Mouse (Mus musculus): ENCODE measurements around the gene Znhit6. TPM values are rescaled to one million over a fixed set of nuclear protein-coding genes. Genes with fewer than 3 reads are reported as not detected.

Znhit6 gene
- polyA plus RNA-seq, 1 experiment from 2014 or later = 29.8 TPM

DNA sequence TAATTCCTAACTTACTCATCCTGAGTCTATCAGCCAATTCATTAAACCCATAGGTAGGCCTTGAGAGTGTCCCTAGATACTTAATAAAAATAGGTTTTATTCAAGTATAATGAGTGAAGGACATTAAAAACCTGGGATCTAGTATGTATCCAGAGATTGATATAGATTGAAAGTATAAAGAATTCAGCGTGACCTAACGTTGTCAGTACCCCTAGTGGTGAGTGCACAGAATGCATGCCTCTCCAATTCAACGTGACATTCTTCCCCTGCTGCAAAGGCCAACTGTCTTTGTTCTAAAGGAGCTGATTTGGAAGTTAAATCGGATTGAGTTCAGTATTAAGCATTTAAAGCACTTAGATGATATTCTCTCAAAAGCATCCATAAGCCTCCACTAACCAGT lies 36.7 kb downstream of the Znhit6 start:
- Histone ChIP-seq H3K9ac (no peak overlapping the region), H3K27me3 (replicated peaks) (no peaks in the 10 kb centered on the region), H3K4me1 (peaks cover 8% of the 10 kb centered on the region; the same call in 1 of the 2 replicates), H3K27ac (no peak overlapping the region), H3K36me3 (no peaks in the 10 kb centered on the region), H3K4me3 (replicated peaks) (no peak overlapping the region), H3K4me2 (no peak overlapping the region), H3K9me3 (no peaks in the 10 kb centered on the region)
- WGBS = 24% methylated on average over 4 of the region's 4 CpGs
- no peak for ATAC-seq (ENCODE audit: insufficient read depth, low FRiP score, low read depth)

DNA sequence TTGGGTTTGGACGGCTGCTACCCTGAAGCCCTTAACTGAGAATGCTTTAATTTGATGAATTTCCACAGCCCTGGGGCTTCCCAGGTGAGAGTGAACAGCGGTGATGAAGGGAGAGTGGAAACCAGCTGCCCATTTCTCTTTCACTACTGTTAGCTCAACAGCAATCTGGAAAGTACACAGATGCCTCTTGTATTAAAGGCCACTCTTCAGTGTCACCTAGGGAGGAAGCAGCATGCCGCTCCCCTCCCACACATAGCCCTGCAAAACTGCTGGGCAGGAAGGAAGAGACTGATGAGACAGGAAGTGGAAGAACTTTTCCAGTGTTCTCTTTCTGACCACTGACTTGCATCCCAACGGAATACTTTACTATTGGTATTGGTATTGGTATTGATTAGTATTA lies 37.2 kb downstream of the Znhit6 start:
- no peak for ATAC-seq (ENCODE audit: insufficient read depth, low FRiP score, low read depth)
- no peaks in the 10 kb centered on the region for H3K36me3 ChIP-seq
- H3K9ac ChIP-seq = no peak overlapping the region
- H3K4me3 ChIP-seq (replicated peaks) = no peak overlapping the region
- H3K27me3 ChIP-seq (replicated peaks) = no peaks in the 10 kb centered on the region
- WGBS = 76% methylated on average over 4 of the region's 4 CpGs
- no peaks in the 10 kb centered on the region for H3K9me3 ChIP-seq
- peaks cover 8% of the 10 kb centered on the region; the same call in 1 of the 2 replicates for H3K4me1 ChIP-seq
- H3K27ac ChIP-seq = no peak overlapping the region
- no peak overlapping the region for H3K4me2 ChIP-seq

DNA sequence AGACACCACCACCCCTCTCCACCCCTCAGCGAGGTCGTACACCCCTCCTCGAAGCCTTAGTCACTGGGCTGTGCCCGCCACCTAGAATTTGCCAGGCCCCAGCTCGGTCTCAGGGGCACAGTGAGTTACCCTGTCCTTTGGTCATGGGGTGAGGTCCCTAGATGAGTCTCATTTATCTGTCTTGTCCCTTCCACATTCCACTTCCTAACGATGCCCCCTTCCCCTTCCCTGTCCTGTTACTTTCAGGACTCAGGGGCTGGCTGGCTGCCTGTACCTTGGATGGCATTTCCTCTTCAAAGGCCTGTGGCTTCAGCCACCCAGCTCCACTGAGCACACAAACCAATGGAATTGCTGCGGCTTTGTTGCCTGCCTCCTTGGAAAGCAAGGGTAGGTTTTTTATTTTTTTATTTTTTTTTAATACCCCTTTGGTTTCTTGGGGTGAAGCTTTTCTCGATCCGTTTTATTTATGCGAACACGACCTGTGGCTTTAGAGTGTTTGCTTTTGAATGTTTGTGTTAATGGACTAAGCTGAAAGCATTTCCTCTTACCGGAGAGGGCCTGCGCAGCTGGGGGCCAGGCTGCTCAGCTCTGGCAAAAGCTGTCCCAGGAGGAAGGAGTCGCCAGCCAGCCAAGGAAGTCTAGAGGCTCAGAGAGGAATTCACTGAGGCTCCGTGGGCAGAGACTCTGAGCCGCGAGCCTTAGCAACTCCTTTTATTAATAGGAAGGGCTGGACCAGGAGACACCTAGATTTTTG lies 38.5 kb downstream of the Znhit6 start:
- Histone ChIP-seq H3K36me3 (no peaks in the 10 kb centered on the region), H3K27me3 (replicated peaks) (no peaks in the 10 kb centered on the region), H3K4me2 (peak overlapping the region; percentile 30), H3K27ac (peak overlapping the region; percentile 68), H3K9ac (no peak overlapping the region), H3K4me1 (peaks cover 8% of the 10 kb centered on the region; the same call in 1 of the 2 replicates), H3K9me3 (no peaks in the 10 kb centered on the region), H3K4me3 (replicated peaks) (no peak overlapping the region)
- peak; percentile 44; the same call in 1 of the 2 replicates for ATAC-seq (ENCODE audit: insufficient read depth, low FRiP score, low read depth)
- WGBS = 13% methylated on average over 17 of the region's 17 CpGs

DNA sequence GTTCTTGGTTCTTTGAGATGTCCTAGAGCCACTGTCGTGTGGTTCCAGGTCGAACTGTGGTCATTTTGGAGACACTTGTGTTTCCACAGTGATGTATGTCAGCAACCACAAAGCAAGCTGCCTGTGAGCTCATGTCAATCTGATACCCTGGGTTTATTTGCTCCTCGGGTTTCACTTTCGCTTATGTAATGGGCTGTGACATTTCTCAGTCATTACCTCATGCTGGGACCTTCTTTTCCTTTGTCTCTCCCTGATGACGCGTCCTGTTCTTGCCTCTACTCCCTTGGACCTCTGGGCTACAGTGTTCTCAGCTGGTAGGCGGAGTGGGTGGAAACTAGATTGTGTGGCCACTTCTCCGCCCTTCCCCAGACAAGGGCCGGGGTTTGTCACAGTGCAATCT lies 42.3 kb downstream of the Znhit6 start:
- Histone ChIP-seq H3K4me1 (peaks cover 8% of the 10 kb centered on the region; the same call in 1 of the 2 replicates), H3K4me2 (no peak overlapping the region), H3K27me3 (replicated peaks) (no peaks in the 10 kb centered on the region), H3K9me3 (no peaks in the 10 kb centered on the region), H3K27ac (no peak overlapping the region), H3K36me3 (no peaks in the 10 kb centered on the region), H3K9ac (no peak overlapping the region), H3K4me3 (replicated peaks) (no peak overlapping the region)
- 64% methylated on average over 9 of the region's 9 CpGs for WGBS
- ATAC-seq (ENCODE audit: insufficient read depth, low FRiP score, low read depth) = no peak

DNA sequence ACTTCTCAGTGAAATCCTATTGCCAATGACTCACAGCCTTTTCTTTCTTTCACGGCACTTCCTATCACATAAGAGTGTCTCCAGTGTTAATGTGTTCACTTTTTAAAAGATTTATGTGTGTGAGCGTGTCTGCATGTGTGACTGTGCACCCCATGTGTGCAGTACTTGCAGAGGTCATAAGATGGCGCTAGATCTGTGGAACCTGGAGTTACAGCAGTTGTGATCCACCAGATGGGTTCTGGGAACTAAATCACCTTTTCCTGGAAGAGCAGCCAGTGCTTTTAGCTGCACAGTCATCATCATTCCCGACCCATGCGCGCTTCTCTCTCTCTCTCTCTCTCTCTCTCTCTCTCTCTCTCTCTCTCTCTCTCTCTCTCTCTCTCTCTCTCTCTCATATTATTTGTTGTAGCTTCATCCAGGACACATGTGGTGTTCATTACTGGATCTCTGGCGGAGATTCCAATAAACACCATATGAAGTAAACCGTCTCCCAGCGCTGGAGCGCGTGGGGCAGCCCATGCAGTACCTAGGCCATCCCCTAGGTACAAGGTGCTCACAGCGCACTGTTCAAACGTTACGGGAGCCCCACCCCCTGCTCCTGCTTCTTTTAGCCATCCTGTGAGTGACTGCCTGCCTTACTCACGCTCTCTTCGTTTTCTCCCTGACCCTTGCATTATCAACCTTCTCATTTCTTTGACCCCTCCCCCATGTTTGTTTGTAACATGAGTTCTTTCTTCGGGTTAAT lies 43.8 kb downstream of the Znhit6 start:
- Histone ChIP-seq H3K36me3 (no peaks in the 10 kb centered on the region), H3K4me3 (replicated peaks) (no peak overlapping the region), H3K4me1 (no peaks in the 10 kb centered on the region), H3K27me3 (replicated peaks) (no peaks in the 10 kb centered on the region), H3K9me3 (no peaks in the 10 kb centered on the region), H3K9ac (no peak overlapping the region), H3K4me2 (no peak overlapping the region), H3K27ac (no peak overlapping the region)
- ATAC-seq (ENCODE audit: insufficient read depth, low FRiP score, low read depth) = no peak
- WGBS = 88% methylated on average over 17 of the region's 17 CpGs

DNA sequence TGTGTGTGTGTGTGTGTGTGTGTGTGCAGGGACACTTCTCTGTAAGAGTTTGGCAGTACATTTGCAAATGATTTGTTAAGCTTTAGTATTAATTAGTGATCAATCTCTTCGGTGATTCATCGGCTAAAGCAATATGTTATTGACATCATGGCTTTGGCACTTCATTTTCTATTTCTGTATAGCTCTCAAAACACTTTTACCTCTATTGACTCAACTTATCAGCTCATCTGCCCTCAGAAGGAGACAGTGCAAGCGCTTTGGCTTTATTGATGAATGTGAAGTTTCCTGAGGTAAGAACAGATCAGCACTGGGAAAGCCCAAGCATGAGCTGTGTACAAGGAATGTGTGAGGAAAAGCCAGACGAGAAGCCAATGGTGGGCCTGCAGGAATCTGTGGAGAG lies 45.2 kb downstream of the Znhit6 start:
- no peak overlapping the region for H3K4me3 ChIP-seq (replicated peaks)
- H3K4me2 ChIP-seq = no peak overlapping the region
- H3K4me1 ChIP-seq = no peaks in the 10 kb centered on the region
- no peaks in the 10 kb centered on the region for H3K36me3 ChIP-seq
- no peaks in the 10 kb centered on the region for H3K9me3 ChIP-seq
- WGBS = 73% methylated on average over 4 of the region's 4 CpGs
- H3K27ac ChIP-seq = no peak overlapping the region
- no peak overlapping the region for H3K9ac ChIP-seq
- no peak for ATAC-seq (ENCODE audit: insufficient read depth, low FRiP score, low read depth)
- H3K27me3 ChIP-seq (replicated peaks) = no peaks in the 10 kb centered on the region

DNA sequence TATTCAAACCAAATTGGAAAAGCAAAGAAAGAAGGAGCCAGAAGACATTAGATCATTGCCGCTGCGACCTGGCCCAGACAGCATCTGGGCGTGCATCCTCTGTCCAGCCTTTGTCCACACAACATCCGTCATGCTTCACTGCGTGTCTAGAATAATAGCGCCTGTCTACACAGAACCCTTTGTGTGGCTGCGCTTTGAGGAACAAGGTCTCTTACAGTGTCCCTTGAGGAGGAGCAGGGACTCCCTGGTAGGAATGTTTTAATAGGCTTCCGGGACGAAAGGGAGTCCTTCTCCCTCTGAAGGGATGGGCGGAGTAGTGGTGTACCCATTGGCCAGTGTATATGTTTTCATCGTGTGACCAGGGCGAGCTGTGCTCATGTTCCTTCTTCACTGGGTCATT lies 47.0 kb downstream of the Znhit6 start:
- Histone ChIP-seq H3K27ac (no peak overlapping the region), H3K4me2 (no peak overlapping the region), H3K9ac (no peak overlapping the region), H3K9me3 (no peaks in the 10 kb centered on the region), H3K4me3 (replicated peaks) (no peak overlapping the region), H3K27me3 (replicated peaks) (no peaks in the 10 kb centered on the region), H3K4me1 (no peaks in the 10 kb centered on the region), H3K36me3 (no peaks in the 10 kb centered on the region)
- WGBS = 70% methylated on average over 12 of the region's 12 CpGs
- no peak for ATAC-seq (ENCODE audit: insufficient read depth, low FRiP score, low read depth)

DNA sequence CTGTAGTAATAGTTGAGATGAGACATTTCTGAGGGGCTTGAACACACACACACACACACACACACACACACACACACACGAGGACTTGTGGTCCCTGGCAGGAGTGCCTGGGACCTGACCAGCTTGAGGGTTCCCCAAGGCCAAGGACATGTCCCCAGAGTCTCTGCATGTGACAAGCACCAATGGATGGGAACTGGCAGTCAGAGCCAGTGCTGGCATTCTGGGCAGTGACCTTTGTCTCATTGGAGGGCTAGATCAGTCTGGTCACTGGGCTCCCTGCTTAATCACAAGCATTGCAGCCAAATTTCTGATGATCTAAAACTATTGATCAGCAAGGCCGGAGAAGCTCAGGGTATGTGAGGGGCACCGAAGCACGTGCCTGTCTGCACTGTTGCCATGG lies 48.8 kb downstream of the Znhit6 start:
- WGBS = 84% methylated on average over 4 of the region's 4 CpGs
- Histone ChIP-seq H3K27me3 (replicated peaks) (no peaks in the 10 kb centered on the region), H3K27ac (no peak overlapping the region), H3K4me2 (no peak overlapping the region), H3K36me3 (no peaks in the 10 kb centered on the region), H3K4me1 (no peaks in the 10 kb centered on the region), H3K4me3 (replicated peaks) (no peak overlapping the region), H3K9ac (no peak overlapping the region), H3K9me3 (no peaks in the 10 kb centered on the region)
- no peak for ATAC-seq (ENCODE audit: insufficient read depth, low FRiP score, low read depth)

DNA sequence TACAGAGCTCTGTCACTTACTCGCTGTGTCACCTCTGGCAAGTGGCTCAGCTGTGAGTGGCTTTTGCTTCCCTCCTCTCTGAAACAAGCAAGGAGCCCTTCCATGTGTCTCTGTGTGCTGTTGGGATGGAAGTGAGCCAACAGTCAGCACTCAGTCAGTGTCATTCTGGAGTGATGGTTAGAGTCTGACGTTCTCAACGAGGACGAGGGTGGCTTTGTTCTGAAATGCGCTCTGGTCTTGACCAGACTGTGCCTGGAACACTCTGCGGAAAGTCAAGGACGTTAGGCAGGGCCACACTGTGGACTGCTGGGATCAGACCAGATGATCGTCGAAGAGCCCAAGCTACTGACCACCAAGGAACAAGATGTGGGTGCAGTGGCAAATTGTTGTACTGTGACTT lies 49.5 kb downstream of the Znhit6 start:
- Histone ChIP-seq H3K4me3 (replicated peaks) (no peak overlapping the region), H3K36me3 (no peaks in the 10 kb centered on the region), H3K9ac (no peak overlapping the region), H3K27me3 (replicated peaks) (no peaks in the 10 kb centered on the region), H3K4me2 (no peak overlapping the region), H3K9me3 (no peaks in the 10 kb centered on the region), H3K27ac (no peak overlapping the region), H3K4me1 (no peaks in the 10 kb centered on the region)
- ATAC-seq (ENCODE audit: insufficient read depth, low FRiP score, low read depth) = no peak
- WGBS = 75% methylated on average over 9 of the region's 9 CpGs

DNA sequence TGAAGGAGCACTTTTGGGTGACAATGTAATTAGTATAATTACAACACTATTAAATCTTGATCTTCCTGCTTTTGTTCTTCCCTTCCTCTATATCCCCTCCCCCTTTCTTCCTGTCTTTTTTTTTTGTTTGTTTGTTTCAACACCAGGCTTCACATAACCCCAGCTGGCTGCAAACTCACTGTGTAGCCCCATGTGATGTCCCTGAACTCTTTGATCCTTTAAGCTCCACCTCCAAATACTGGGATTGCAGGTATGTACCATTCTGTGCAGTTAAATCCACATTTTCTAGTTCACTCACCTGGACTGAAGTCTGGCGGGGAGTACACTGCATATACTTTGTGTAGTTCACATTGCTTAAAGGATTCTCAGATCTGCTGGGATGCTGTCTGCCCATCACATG lies 50.1 kb downstream of the Znhit6 start:
- no peaks in the 10 kb centered on the region for H3K9me3 ChIP-seq
- no peak for ATAC-seq (ENCODE audit: insufficient read depth, low FRiP score, low read depth)
- H3K9ac ChIP-seq = no peak overlapping the region
- no peak overlapping the region for H3K27ac ChIP-seq
- no peaks in the 10 kb centered on the region for H3K4me1 ChIP-seq
- H3K4me2 ChIP-seq = no peak overlapping the region
- 88% methylated on average over 1 of the region's 1 CpGs for WGBS
- no peak overlapping the region for H3K4me3 ChIP-seq (replicated peaks)
- H3K27me3 ChIP-seq (replicated peaks) = no peaks in the 10 kb centered on the region
- H3K36me3 ChIP-seq = no peaks in the 10 kb centered on the region

DNA sequence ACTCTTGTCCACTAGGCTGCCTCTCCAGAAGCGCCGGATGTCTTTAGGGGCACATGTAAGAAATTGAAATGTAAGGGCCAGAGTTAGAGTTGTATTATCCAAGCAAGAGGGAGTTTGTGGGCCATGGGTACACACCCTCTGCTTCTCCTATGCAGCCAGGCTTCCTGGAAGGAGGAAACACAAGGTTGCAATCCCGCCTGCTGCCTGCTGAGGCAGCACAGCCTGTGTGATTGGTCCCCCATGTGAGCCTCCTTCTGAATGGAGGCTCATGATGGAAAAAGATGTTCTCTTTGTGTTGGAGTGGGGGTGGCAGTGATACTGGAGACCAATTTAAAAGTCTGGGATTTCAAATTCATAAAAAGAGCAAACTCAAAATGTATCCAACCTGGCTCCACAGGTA lies 51.8 kb downstream of the Znhit6 start:
- no peak overlapping the region for H3K9ac ChIP-seq
- peak; percentile 59; the same call in 1 of the 2 replicates for ATAC-seq (ENCODE audit: insufficient read depth, low FRiP score, low read depth)
- H3K36me3 ChIP-seq = no peaks in the 10 kb centered on the region
- no peak overlapping the region for H3K27ac ChIP-seq
- 81% methylated on average over 3 of the region's 3 CpGs for WGBS
- H3K9me3 ChIP-seq = no peaks in the 10 kb centered on the region
- no peak overlapping the region for H3K4me3 ChIP-seq (replicated peaks)
- 0 out of 2 replicates have a peak, but pooled peaks cover 3% of the 10 kb centered on the region for H3K4me1 ChIP-seq
- H3K27me3 ChIP-seq (replicated peaks) = no peaks in the 10 kb centered on the region
- no peak overlapping the region for H3K4me2 ChIP-seq

DNA sequence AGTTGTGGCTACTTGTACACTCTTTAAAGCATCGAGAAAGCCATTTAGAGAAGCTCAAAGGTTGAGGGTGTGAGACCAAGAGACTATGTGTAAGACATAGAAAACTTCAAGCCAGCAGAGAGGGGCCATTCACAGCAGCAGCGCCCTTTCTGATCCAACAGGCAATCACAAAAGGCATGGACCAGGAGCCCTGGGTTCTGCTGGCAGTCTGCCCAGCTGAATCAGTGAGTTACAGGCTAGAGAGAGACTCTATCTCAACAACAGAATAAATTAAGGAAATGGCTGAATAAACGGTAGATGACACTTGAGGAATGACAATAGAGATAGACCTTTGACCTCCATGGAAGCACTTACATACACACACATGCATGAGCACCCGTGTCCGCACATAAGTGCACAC lies 52.6 kb downstream of the Znhit6 start:
- H3K9ac ChIP-seq = no peak overlapping the region
- no peak overlapping the region for H3K4me2 ChIP-seq
- 55% methylated on average over 5 of the region's 5 CpGs for WGBS
- no peak overlapping the region for H3K27ac ChIP-seq
- H3K27me3 ChIP-seq (replicated peaks) = no peaks in the 10 kb centered on the region
- H3K4me1 ChIP-seq = 0 out of 2 replicates have a peak, but pooled peaks cover 6% of the 10 kb centered on the region
- no peaks in the 10 kb centered on the region for H3K9me3 ChIP-seq
- H3K36me3 ChIP-seq = no peaks in the 10 kb centered on the region
- no peak overlapping the region for H3K4me3 ChIP-seq (replicated peaks)
- no peak for ATAC-seq (ENCODE audit: insufficient read depth, low FRiP score, low read depth)

All from stomach, embryonic 15.5 days (tissue).